Mouse (Mus musculus): ENCODE results near the gene Gpatch8.

GRCm38 (mm10) chr11:102604777-102605552 lies 48.8 kb upstream of the Gpatch8 start:
- TF ChIP-seq HCFC1 (IDR thresholded peaks at IDR 0.05; ENCODE audit: low read depth, low read length) (no peak), POLR2A (IDR thresholded peaks at IDR 0.05; ENCODE audit: low read depth, low read length) (no peak), KAT2A (IDR thresholded peaks at IDR 0.05; ENCODE audit: insufficient replicate concordance, low read length) (no peak), USF1 (IDR thresholded peaks at IDR 0.05; ENCODE audit: low read depth, low read length) (no peak), USF2 (conservative IDR thresholded peaks at IDR 0.05; ENCODE audit: low read depth, low read length) (no peak), CTCF (conservative IDR thresholded peaks at IDR 0.05 in 1 of 2, IDR thresholded peaks at IDR 0.05 in 1 of 2; ENCODE audit: low read depth in 2 of 2, low read length in 2 of 2) (no peak), ELF1 (IDR thresholded peaks at IDR 0.05; ENCODE audit: low read depth, low read length) (no peak), NELFE (IDR thresholded peaks at IDR 0.05; ENCODE audit: low read depth, low read length) (no peak), MYC (IDR thresholded peaks at IDR 0.05; ENCODE audit: low read depth, low read length) (no peak), SIN3A (IDR thresholded peaks at IDR 0.05; ENCODE audit: low read length) (no peak), ZKSCAN1 (IDR thresholded peaks at IDR 0.05; ENCODE audit: borderline replicate concordance, low read depth, low read length) (no peak), CHD2 (IDR thresholded peaks at IDR 0.05; ENCODE audit: low read length) (no peak), EP300 (IDR thresholded peaks at IDR 0.05; ENCODE audit: low read length) (no peak), JUN (IDR thresholded peaks at IDR 0.05; ENCODE audit: insufficient read depth, low read depth, low read length) (no peak)

All from CH12.LX (cell line).